Mouse (Mus musculus) myocyte (in vitro differentiated cells): ENCODE results near the gene Eml1. TPM values are rescaled to one million over a fixed set of nuclear protein-coding genes. Genes with fewer than 3 reads are reported as not detected.

ENCODE experiments used
- H3K27me3 ChIP-seq: one replicate; pipeline ENCODE4 v1.6.1; 2011; ENCODE audit not compliant: control insufficient read depth, insufficient read depth, insufficient read length
- H3K36me3 ChIP-seq: one replicate; pipeline ENCODE4 v1.6.1; 2011; ENCODE audit not compliant: control insufficient read depth, insufficient read depth
- H3K4me2 ChIP-seq: one replicate; pipeline ENCODE4 v1.6.1; 2011; ENCODE audit warnings: low read depth, control low read depth
- H3K4me3 ChIP-seq: one replicate; pipeline ENCODE4 v1.5.1; 2011; ENCODE audit warnings: mild to moderate bottlenecking, control low read depth, moderate library complexity
- H3K79me2 ChIP-seq: one replicate; pipeline ENCODE4 v1.6.1; 2011; ENCODE audit not compliant: control insufficient read depth, insufficient read depth
- H3ac ChIP-seq: one replicate; pipeline ENCODE4 v1.6.1; 2011; ENCODE audit not compliant: control insufficient read depth, insufficient read length
- CEBPB ChIP-seq: IDR thresholded peaks from 2 replicates; pipeline ENCODE4 v1.6.1; 2011; ENCODE audit warnings: mild to moderate bottlenecking, moderate library complexity; ENCODE audit not compliant: poor library complexity, insufficient read depth, severe bottlenecking
- E2F4 ChIP-seq: IDR thresholded peaks from one replicate; pipeline ENCODE4 v1.6.1; 2011; ENCODE audit warnings: mild to moderate bottlenecking, control low read depth, moderate library complexity; ENCODE audit not compliant: insufficient read depth
- MAX ChIP-seq: IDR thresholded peaks from one replicate; pipeline ENCODE4 v1.6.1; 2011; ENCODE audit warnings: low read depth, mild to moderate bottlenecking, control low read depth
- MYOD1 ChIP-seq, 3 experiments: IDR thresholded peaks; one replicate each; pipeline ENCODE4 v1.6.1; 2011; ENCODE audit warnings: control low read depth in 2 of 3, low read depth in 2 of 3, mild to moderate bottlenecking in 2 of 3, moderate library complexity in 1 of 3; ENCODE audit not compliant: insufficient read length in 2 of 3, control insufficient read depth in 1 of 3
- MYOG ChIP-seq, 3 experiments: IDR thresholded peaks; one replicate each; pipeline ENCODE4 v1.6.1; 2011; ENCODE audit warnings: control low read depth in 2 of 3, low read depth in 2 of 3, mild to moderate bottlenecking in 2 of 3; ENCODE audit not compliant: insufficient read length in 2 of 3, control insufficient read depth in 1 of 3, insufficient read depth in 1 of 3
- POLR2A ChIP-seq: IDR thresholded peaks from one replicate; pipeline ENCODE4 v1.6.1; 2011; ENCODE audit warnings: low read depth, mild to moderate bottlenecking, control low read depth, moderate library complexity; ENCODE audit not compliant: insufficient read length
- POLR2AphosphoS2 ChIP-seq: IDR thresholded peaks from one replicate; pipeline ENCODE4 v1.6.1; 2011; ENCODE audit warnings: low read depth, control low read depth; ENCODE audit not compliant: insufficient read length
- REST ChIP-seq: IDR thresholded peaks from one replicate; pipeline ENCODE4 v1.6.1; 2011; ENCODE audit warnings: mild to moderate bottlenecking, control low read depth, moderate library complexity; ENCODE audit not compliant: insufficient read depth, insufficient read length
- SRF ChIP-seq: IDR thresholded peaks from one replicate; pipeline ENCODE4 v1.6.1; 2011; ENCODE audit warnings: low read depth; ENCODE audit not compliant: control insufficient read depth, insufficient read length
- TCF12 ChIP-seq: IDR thresholded peaks from one replicate; pipeline ENCODE4 v1.6.1; 2011; ENCODE audit warnings: mild to moderate bottlenecking, control low read depth; ENCODE audit not compliant: poor library complexity, insufficient read depth, severe bottlenecking
- TCF3 ChIP-seq: IDR thresholded peaks from one replicate; pipeline ENCODE4 v1.6.1; 2011; ENCODE audit warnings: low read depth, control low read depth; ENCODE audit not compliant: insufficient read length
- USF1 ChIP-seq: IDR thresholded peaks from one replicate; pipeline ENCODE4 v1.6.1; 2011; ENCODE audit warnings: low read depth, mild to moderate bottlenecking, control low read depth, moderate library complexity
- polyA plus RNA-seq: library from polyadenylated mRNA; unstranded; fragments of >200 nt; fragmentation: generic; extraction: Trizol; gene quantifications from one replicate; pipeline ENCODE4 v1.2.1, GENCODE M21; 2012; ENCODE audit warnings: missing spikeins

Eml1 gene
- polyA plus RNA-seq, 1 experiment: 33.4 TPM

DNA sequence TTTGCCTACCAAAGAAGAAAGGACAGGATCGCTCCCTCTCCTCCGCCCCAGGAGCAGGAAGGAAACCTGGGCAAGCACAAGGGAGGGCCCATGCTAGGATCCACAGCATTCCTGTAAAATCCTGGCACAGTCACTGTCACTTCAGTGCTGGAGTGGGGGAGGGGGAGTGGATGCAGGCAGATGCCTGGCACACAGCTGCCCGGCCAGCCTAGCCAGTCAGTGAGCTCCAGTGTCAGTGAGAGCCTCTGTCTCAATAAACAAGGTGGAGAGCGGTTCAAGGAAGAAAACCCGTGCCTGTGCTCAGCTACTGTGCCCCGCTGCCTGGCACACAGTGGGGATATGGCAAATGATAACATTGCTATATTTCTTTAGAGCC lies 24.5 kb downstream of the Eml1 start:
- peak overlapping the region; percentile 77 for H3K4me2 ChIP-seq
- no peak overlapping the region for H3K4me3 ChIP-seq
- no peaks in the 10 kb centered on the region for H3K36me3 ChIP-seq
- H3K79me2 ChIP-seq: no peaks in the 10 kb centered on the region
- no peak overlapping the region for H3ac ChIP-seq
- TF ChIP-seq MAX: no peak
- no peak for TF ChIP-seq CEBPB
- no peak for TF ChIP-seq E2F4
- TF ChIP-seq TCF3: no peak
- no peak for TF ChIP-seq TCF12
- TF ChIP-seq USF1: no peak
- peak; percentile 10 for TF ChIP-seq POLR2A
- peak in 2 of 3 experiments; percentile 28 to 64 for TF ChIP-seq MYOD1 (IDR thresholded peaks at IDR 0.05; ENCODE audit: control insufficient read depth in 1 of 3, insufficient read length in 2 of 3, low read depth in 2 of 3)
- TF ChIP-seq MYOG (IDR thresholded peaks at IDR 0.05; ENCODE audit: control insufficient read depth in 1 of 3, insufficient read depth in 1 of 3, insufficient read length in 2 of 3, low read depth in 2 of 3): peak in 2 of 3 experiments; percentile 19 to 61
- TF ChIP-seq REST: no peak
- H3K27me3 ChIP-seq: no peaks in the 10 kb centered on the region

- no peak overlapping the region for H3ac ChIP-seq
- no peaks in the 10 kb centered on the region for H3K36me3 ChIP-seq
- peak overlapping the region; percentile 44 for H3K4me2 ChIP-seq
- H3K27me3 ChIP-seq: no peaks in the 10 kb centered on the region
- no peak overlapping the region for H3K4me3 ChIP-seq
- no peaks in the 10 kb centered on the region for H3K79me2 ChIP-seq
- TF ChIP-seq SRF (no peak), REST (no peak), POLR2A (no peak), MYOG (IDR thresholded peaks at IDR 0.05; ENCODE audit: control insufficient read depth in 1 of 3, insufficient read depth in 1 of 3, insufficient read length in 2 of 3, low read depth in 2 of 3) (no peak), TCF12 (no peak)
Observed at GRCm38 (mm10) chr12:108396081-108396947, 25.6 kb downstream of the Eml1 start.

- Histone ChIP-seq H3K27me3 (no peaks in the 10 kb centered on the region), H3K36me3 (no peaks in the 10 kb centered on the region), H3K4me3 (no peak overlapping the region), H3K79me2 (no peaks in the 10 kb centered on the region), H3K4me2 (no peak overlapping the region), H3ac (no peak overlapping the region)
- TF ChIP-seq POLR2AphosphoS2 (no peak), MYOG (IDR thresholded peaks at IDR 0.05; ENCODE audit: control insufficient read depth in 1 of 3, insufficient read depth in 1 of 3, insufficient read length in 2 of 3, low read depth in 2 of 3) (no peak), TCF12 (no peak)
Observed at GRCm38 (mm10) chr12:108398681-108399080, 27.9 kb downstream of the Eml1 start.

- TF ChIP-seq CEBPB: no peak
- no peak for TF ChIP-seq POLR2A
- TF ChIP-seq TCF3: no peak
- no peak for TF ChIP-seq USF1
- no peak for TF ChIP-seq E2F4
- TF ChIP-seq POLR2AphosphoS2: no peak
- no peak for TF ChIP-seq MAX
- TF ChIP-seq REST: no peak
- no peak for TF ChIP-seq MYOD1 (IDR thresholded peaks at IDR 0.05; ENCODE audit: control insufficient read depth in 1 of 3, insufficient read length in 2 of 3, low read depth in 2 of 3)
- no peaks in the 10 kb centered on the region for H3K36me3 ChIP-seq
Observed at GRCm38 (mm10) chr12:108399191-108399590, 28.4 kb downstream of the Eml1 start.

GRCm38 (mm10) chr12:108400951-108401350 lies 30.2 kb downstream of the Eml1 start:
- no peak for TF ChIP-seq MAX
- no peak for TF ChIP-seq POLR2AphosphoS2
- no peak for TF ChIP-seq MYOD1 (IDR thresholded peaks at IDR 0.05; ENCODE audit: control insufficient read depth in 1 of 3, insufficient read length in 2 of 3, low read depth in 2 of 3)
- no peak for TF ChIP-seq TCF3
- no peak for TF ChIP-seq MYOG (IDR thresholded peaks at IDR 0.05; ENCODE audit: control insufficient read depth in 1 of 3, insufficient read depth in 1 of 3, insufficient read length in 2 of 3, low read depth in 2 of 3)
- TF ChIP-seq USF1: no peak
- TF ChIP-seq SRF: no peak
- TF ChIP-seq POLR2A: no peak
- no peak for TF ChIP-seq TCF12
- Histone ChIP-seq H3K4me2 (no peak overlapping the region), H3K27me3 (no peaks in the 10 kb centered on the region), H3ac (no peak overlapping the region), H3K4me3 (no peak overlapping the region), H3K36me3 (no peaks in the 10 kb centered on the region), H3K79me2 (no peaks in the 10 kb centered on the region)

More at GRCm38 (mm10) chr12:108399191-108399590, 28.4 kb downstream of the Eml1 start:
- Histone ChIP-seq H3K79me2 (no peaks in the 10 kb centered on the region), H3K4me3 (no peak overlapping the region), H3K27me3 (no peaks in the 10 kb centered on the region), H3ac (no peak overlapping the region), H3K4me2 (no peak overlapping the region)
